Mouse (Mus musculus) thymus, adult 2 months (tissue): ENCODE data around the gene Upf1. TPM values are rescaled to one million over a fixed set of nuclear protein-coding genes. Genes with fewer than 3 reads are reported as not detected.

Experiments used
- DNase-seq: peaks from one replicate; pipeline ENCODE4 v3.0.0; 2021
- H3K27ac ChIP-seq: fragments of 200-500 bp; 2 replicates; pipeline ENCODE4 v1.5.1; 2012; ENCODE audit warnings: low read length, control low read depth; ENCODE audit not compliant: control insufficient read depth, insufficient read depth
- H3K27me3 ChIP-seq: fragments of 200-500 bp; 2 replicates; pipeline ENCODE4 v1.6.1; 2012; ENCODE audit warnings: mild to moderate bottlenecking, low read length, moderate library complexity, mixed read lengths; ENCODE audit not compliant: control insufficient read depth, insufficient read depth
- H3K36me3 ChIP-seq: fragments of 200-500 bp; 2 replicates; pipeline ENCODE4 v1.6.1; 2012; ENCODE audit warnings: mild to moderate bottlenecking, low read length, moderate library complexity; ENCODE audit not compliant: control insufficient read depth, insufficient read depth
- H3K4me1 ChIP-seq: fragments of 200-500 bp; replicated peaks from 2 replicates; pipeline ENCODE4 v1.6.1; 2012; ENCODE audit warnings: low read length; ENCODE audit not compliant: control insufficient read depth, insufficient read depth
- H3K4me3 ChIP-seq: fragments of 200-500 bp; 2 replicates; pipeline ENCODE4 v1.5.1; 2012; ENCODE audit warnings: mild to moderate bottlenecking, low read length, control low read depth, moderate library complexity; ENCODE audit not compliant: control insufficient read depth, insufficient read depth
- CTCF ChIP-seq: fragments of 200-500 bp; IDR thresholded peaks from 2 replicates; pipeline ENCODE4 v1.5.1; 2012; ENCODE audit warnings: mild to moderate bottlenecking, control low read depth, low read length, moderate library complexity, borderline replicate concordance; ENCODE audit not compliant: control insufficient read depth, poor library complexity, insufficient read depth; ENCODE audit errors: extremely low read depth
- POLR2A ChIP-seq: fragments of 200-500 bp; IDR thresholded peaks from 2 replicates; pipeline ENCODE4 v1.6.1; 2012; ENCODE audit warnings: mild to moderate bottlenecking, low read length, control low read depth, moderate library complexity; ENCODE audit not compliant: control insufficient read depth, poor library complexity, insufficient read depth; ENCODE audit errors: extremely low read depth
- WGBS: fragments of 180-500 bp; shearing (Covaris S2); methylation state at CpG from one replicate; pipeline ENCODE4 v1.1.7; 2018; 5-methylcytosine and 5-hydroxymethylcytosine counted together
- polyA plus RNA-seq: library from polyadenylated mRNA; depleted of rRNA; stranded (reverse); fragments of >200 nt; gene quantifications from 2 replicates; pipeline ENCODE4 v1.2.3, GENCODE M21; 2012

The Upf1 gene
- polyA plus RNA-seq, 1 experiment, result 76.0 TPM

- Histone ChIP-seq H3K27me3 (no peaks in the 10 kb centered on the region), H3K27ac (no peak overlapping the region), H3K4me3 (no peak overlapping the region), H3K4me1 (no peaks in the 10 kb centered on the region), H3K36me3 (peaks cover 83% of the 10 kb centered on the region)
- WGBS, result 95% methylated on average over 7 of the region's 7 CpGs
- no peak for DNase-seq
- TF ChIP-seq CTCF, result no peak
- no peak for TF ChIP-seq POLR2A
Measured at GRCm38 (mm10) chr8:70340659-70341058, 12.4 kb downstream of the Upf1 start.

GRCm38 (mm10) chr8:70338931-70339330 is 14.1 kb downstream of the Upf1 start:
- no peaks in the 10 kb centered on the region for H3K27me3 ChIP-seq
- no peak overlapping the region for H3K27ac ChIP-seq
- 77% methylated on average over 7 of the region's 7 CpGs for WGBS
- no peak for TF ChIP-seq POLR2A
- no peak for TF ChIP-seq CTCF
- no peaks in the 10 kb centered on the region for H3K4me1 ChIP-seq
- DNase-seq, result no peak
- H3K36me3 ChIP-seq, result peaks cover 98% of the 10 kb centered on the region
- H3K4me3 ChIP-seq, result no peak overlapping the region

DNA sequence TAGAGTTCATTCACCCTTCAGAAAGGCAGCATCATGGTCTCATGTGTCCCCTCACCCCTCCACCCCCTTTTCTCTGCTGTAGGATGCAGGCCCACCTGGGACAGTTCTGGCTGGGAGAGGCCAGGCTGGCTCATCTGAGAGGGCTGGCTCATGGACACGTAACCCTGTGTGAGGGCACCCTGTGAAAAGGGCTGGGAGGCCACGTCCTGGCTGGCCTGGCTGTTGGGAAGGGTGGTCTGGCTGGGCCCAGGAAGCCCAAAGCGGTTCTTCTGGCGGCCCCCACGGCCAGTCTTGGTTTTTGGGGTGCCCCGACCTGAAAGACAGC is 20.2 kb downstream of the Upf1 start:
- H3K4me3 ChIP-seq, result no peak overlapping the region
- 96% methylated on average over 6 of the region's 6 CpGs for WGBS
- no peak for DNase-seq
- H3K4me1 ChIP-seq, result no peaks in the 10 kb centered on the region
- H3K27me3 ChIP-seq, result no peaks in the 10 kb centered on the region
- TF ChIP-seq CTCF (no peak), POLR2A (no peak)
- no peak overlapping the region for H3K27ac ChIP-seq
- H3K36me3 ChIP-seq, result peaks cover 70% of the 10 kb centered on the region

- WGBS, result 96% methylated on average over 41 of the region's 41 CpGs
- peaks cover 64% of the 10 kb centered on the region for H3K36me3 ChIP-seq
- no peak for DNase-seq
- H3K4me3 ChIP-seq, result no peak overlapping the region
- H3K27me3 ChIP-seq, result no peaks in the 10 kb centered on the region
- no peak overlapping the region for H3K27ac ChIP-seq
- H3K4me1 ChIP-seq, result no peaks in the 10 kb centered on the region
- TF ChIP-seq POLR2A (no peak), CTCF (no peak)
Measured at GRCm38 (mm10) chr8:70332070-70332877, 20.8 kb downstream of the Upf1 start.

GRCm38 (mm10) chr8:70331526-70331925 is 21.6 kb downstream of the Upf1 start:
- H3K27ac ChIP-seq, result no peak overlapping the region
- no peaks in the 10 kb centered on the region for H3K4me1 ChIP-seq
- 98% methylated on average over 19 of the region's 19 CpGs for WGBS
- no peaks in the 10 kb centered on the region for H3K27me3 ChIP-seq
- DNase-seq, result no peak
- TF ChIP-seq CTCF (no peak), POLR2A (no peak)
- peaks cover 57% of the 10 kb centered on the region for H3K36me3 ChIP-seq
- no peak overlapping the region for H3K4me3 ChIP-seq

GRCm38 (mm10) chr8:70330741-70331364 is 22.2 kb downstream of the Upf1 start:
- no peak overlapping the region for H3K4me3 ChIP-seq
- H3K27me3 ChIP-seq, result no peaks in the 10 kb centered on the region
- WGBS, result 92% methylated on average over 53 of the region's 53 CpGs
- no peaks in the 10 kb centered on the region for H3K4me1 ChIP-seq
- H3K36me3 ChIP-seq, result peaks cover 50% of the 10 kb centered on the region
- no peak overlapping the region for H3K27ac ChIP-seq
- no peak for DNase-seq
- TF ChIP-seq CTCF (no peak), POLR2A (no peak)
